Mouse (Mus musculus) forebrain, embryonic 13.5 days (tissue): ENCODE results near the gene Lcp1. TPM values are rescaled to one million over a fixed set of nuclear protein-coding genes. Genes with fewer than 3 reads are reported as not detected.
"Not testable (repeated sequence)": the region's sequence is repeated elsewhere in the genome, so short reads cannot be mapped to it uniquely, and the experiment has no call there.

ENCODE experiments used
- ATAC-seq: fragments of 200-750 bp; cut with Nextera tagmentation; 2 replicates; pipeline ENCODE4 v1.8.0; 2017
- H3K27ac ChIP-seq: fragments of 300-500 bp; sonication (generic); 2 replicates; pipeline ENCODE4 v1.5.1; 2015; ENCODE audit warnings: inconsistent platforms, mild to moderate bottlenecking, moderate library complexity
- H3K27me3 ChIP-seq: fragments of 300-500 bp; sonication (generic); 2 replicates; pipeline ENCODE4 v1.6.1; 2015; ENCODE audit warnings: mild to moderate bottlenecking, inconsistent platforms
- H3K36me3 ChIP-seq: fragments of 300-500 bp; sonication (generic); 2 replicates; pipeline ENCODE4 v1.6.1; 2015; ENCODE audit warnings: mild to moderate bottlenecking, inconsistent platforms; ENCODE audit not compliant: poor library complexity, severe bottlenecking
- H3K4me1 ChIP-seq: fragments of 300-500 bp; sonication (generic); 2 replicates; pipeline ENCODE4 v1.6.1; 2015; ENCODE audit warnings: inconsistent platforms
- H3K4me2 ChIP-seq: fragments of 300-500 bp; sonication (generic); 2 replicates; pipeline ENCODE4 v1.6.1; 2015; ENCODE audit warnings: inconsistent platforms, mild to moderate bottlenecking, moderate library complexity
- H3K4me3 ChIP-seq: fragments of 300-500 bp; sonication (generic); 2 replicates; pipeline ENCODE4 v1.5.1; 2015; ENCODE audit warnings: mild to moderate bottlenecking, inconsistent platforms
- H3K9ac ChIP-seq: fragments of 300-500 bp; sonication (generic); 2 replicates; pipeline ENCODE4 v1.6.1; 2015; ENCODE audit warnings: mild to moderate bottlenecking, inconsistent platforms
- H3K9me3 ChIP-seq: fragments of 300-500 bp; sonication (generic); replicated peaks from 2 replicates; pipeline ENCODE4 v1.6.1; 2016; ENCODE audit warnings: inconsistent platforms
- WGBS: fragments of 180-500 bp; shearing (Covaris S2); methylation state at CpG from one replicate; pipeline ENCODE4 v1.1.7; 2015; 5-methylcytosine and 5-hydroxymethylcytosine counted together
- polyA plus RNA-seq: library from polyadenylated mRNA; unstranded; fragments of >200 nt; fragmentation: Nextera tagmentation; extraction: Ambion mirVana; gene quantifications from 2 replicates; pipeline ENCODE4 v1.2.1, GENCODE M21; 2015

The Lcp1 gene
- 14.8 and 14.9 TPM in 2 replicates for polyA plus RNA-seq

- Histone ChIP-seq H3K27ac (peak within 1 kb of the TSS; percentile 31; the same call in 1 of the 2 replicates), H3K4me3 (peak within 1 kb of the TSS; percentile 66), H3K9me3 (no peaks in the 10 kb centered on the region), H3K4me1 (no peaks in the 10 kb centered on the region), H3K36me3 (no peaks in the 10 kb centered on the region), H3K9ac (peak within 1 kb of the TSS; percentile 67), H3K4me2 (peak within 1 kb of the TSS; percentile 87), H3K27me3 (no peaks in the 10 kb centered on the region; the same call in 1 of the 2 replicates)
- peak; percentile 92 for ATAC-seq
- WGBS, result under 1% methylated on average over 35 of the region's 42 CpGs
These were observed at the start of gene Lcp1, which contains the start of gene Lrrc63 for GRCm38 (mm10) chr14:75130501-75131318. TSS of gene Lcp1 (plus strand) at chr14:75131101. TSS of gene Lrrc63 (minus strand) at chr14:75130881.

DNA sequence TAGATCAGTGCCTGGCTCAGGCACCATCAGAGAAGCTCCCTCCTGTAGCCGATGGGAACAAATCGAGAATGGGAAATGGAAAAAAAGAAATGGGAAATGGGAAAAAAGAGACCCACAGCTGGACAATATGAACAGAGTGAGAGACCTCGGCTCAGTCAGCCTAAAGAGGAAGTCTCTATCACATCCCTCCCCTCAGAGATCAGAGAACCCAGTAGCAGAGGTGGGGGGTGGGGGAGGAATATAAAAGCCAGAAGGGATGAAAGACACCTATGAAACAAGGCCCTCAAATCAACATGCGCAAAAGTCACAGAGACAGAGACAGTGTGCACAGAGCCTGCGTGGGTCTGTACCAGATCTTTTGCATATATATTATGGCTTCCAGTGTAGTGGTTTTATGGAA, 27.9 kb upstream of the Lcp1 start:
- H3K27ac ChIP-seq, result no peak overlapping the region
- no peak overlapping the region for H3K4me2 ChIP-seq
- H3K36me3 ChIP-seq, result no peaks in the 10 kb centered on the region
- H3K4me1 ChIP-seq, result no peaks in the 10 kb centered on the region
- WGBS, result 93% methylated on average over 5 of the region's 5 CpGs
- H3K9me3 ChIP-seq, result no peaks in the 10 kb centered on the region
- ATAC-seq, result no peak
- H3K27me3 ChIP-seq, result no peaks in the 10 kb centered on the region
- no peak overlapping the region for H3K9ac ChIP-seq
- no peak overlapping the region for H3K4me3 ChIP-seq

DNA sequence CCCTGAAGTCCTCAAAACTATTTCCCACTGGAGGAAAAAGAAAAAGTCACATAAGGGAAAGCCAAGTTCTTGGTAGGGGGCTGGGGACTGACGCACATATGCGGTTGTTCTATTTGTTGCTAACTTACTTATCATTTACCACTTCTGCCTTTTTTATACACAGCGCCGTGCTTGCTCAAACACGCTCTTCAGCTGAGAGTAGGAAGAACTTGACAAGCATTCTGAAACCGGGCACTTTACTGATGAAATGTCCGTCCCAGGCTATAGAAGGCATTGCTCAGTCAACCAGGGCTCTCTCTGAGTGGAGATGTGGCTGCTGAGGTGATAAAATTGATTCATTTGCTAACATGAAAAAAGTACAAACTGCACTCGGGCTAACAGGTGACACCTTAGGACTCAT, 9.2 kb upstream of the Lcp1 start:
- no peak overlapping the region for H3K4me2 ChIP-seq
- H3K36me3 ChIP-seq, result no peaks in the 10 kb centered on the region
- 91% methylated on average over 8 of the region's 8 CpGs for WGBS
- ATAC-seq, result no peak
- no peak overlapping the region for H3K4me3 ChIP-seq
- H3K9ac ChIP-seq, result no peak overlapping the region
- no peaks in the 10 kb centered on the region for H3K27me3 ChIP-seq
- no peaks in the 10 kb centered on the region for H3K4me1 ChIP-seq
- no peak overlapping the region for H3K27ac ChIP-seq
- no peaks in the 10 kb centered on the region for H3K9me3 ChIP-seq

DNA sequence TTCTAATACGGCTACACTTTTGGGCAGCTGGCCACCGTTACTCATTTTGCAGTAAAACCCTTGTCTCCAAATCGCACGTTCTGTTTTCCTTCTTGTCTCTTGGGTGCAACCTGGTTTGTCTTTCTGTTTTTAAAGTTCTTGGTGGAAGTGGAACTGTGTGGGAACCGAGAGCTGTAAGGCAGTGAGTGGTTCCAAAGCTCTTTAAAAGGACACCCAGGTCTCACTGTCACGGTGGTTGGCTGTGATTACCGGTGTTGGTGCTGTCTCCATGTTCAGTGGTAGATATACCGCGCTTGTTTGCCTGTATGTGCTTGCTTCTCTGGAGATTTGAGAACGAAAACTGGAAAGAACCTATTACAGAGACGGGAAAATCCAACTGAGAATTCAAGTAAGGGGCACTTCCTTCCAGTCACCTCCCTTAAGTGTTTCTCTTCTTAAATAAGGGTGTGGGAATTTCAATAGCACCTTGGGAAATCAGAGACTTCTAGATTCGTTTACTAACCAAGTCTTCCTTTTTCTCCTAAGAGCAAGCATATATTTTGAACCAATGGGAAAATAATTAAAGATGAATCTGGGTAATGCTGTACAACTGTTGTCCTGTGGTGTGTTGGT, 529 bp downstream of the Lcp1 start:
- no peak overlapping the region for H3K9ac ChIP-seq
- H3K4me1 ChIP-seq, result no peaks in the 10 kb centered on the region
- no peak for ATAC-seq
- H3K4me2 ChIP-seq, result peak overlapping the region; percentile 87
- H3K27me3 ChIP-seq, result no peaks in the 10 kb centered on the region; the same call in 1 of the 2 replicates
- no peaks in the 10 kb centered on the region for H3K9me3 ChIP-seq
- no peaks in the 10 kb centered on the region for H3K36me3 ChIP-seq
- no peak overlapping the region for H3K27ac ChIP-seq
- 3% methylated on average over 12 of the region's 12 CpGs for WGBS
- peak overlapping the region; percentile 66 for H3K4me3 ChIP-seq

GRCm38 (mm10) chr14:75136119-75136966, 5.4 kb downstream of the Lcp1 start:
- no peak overlapping the region for H3K4me3 ChIP-seq
- no peaks in the 10 kb centered on the region for H3K9me3 ChIP-seq
- no peak overlapping the region for H3K9ac ChIP-seq
- no peak for ATAC-seq
- WGBS, result 85% methylated on average over 25 of the region's 25 CpGs
- no peaks in the 10 kb centered on the region; the same call in 1 of the 2 replicates for H3K27me3 ChIP-seq
- no peak overlapping the region for H3K4me2 ChIP-seq
- no peaks in the 10 kb centered on the region for H3K36me3 ChIP-seq
- H3K4me1 ChIP-seq, result no peaks in the 10 kb centered on the region
- H3K27ac ChIP-seq, result no peak overlapping the region

DNA sequence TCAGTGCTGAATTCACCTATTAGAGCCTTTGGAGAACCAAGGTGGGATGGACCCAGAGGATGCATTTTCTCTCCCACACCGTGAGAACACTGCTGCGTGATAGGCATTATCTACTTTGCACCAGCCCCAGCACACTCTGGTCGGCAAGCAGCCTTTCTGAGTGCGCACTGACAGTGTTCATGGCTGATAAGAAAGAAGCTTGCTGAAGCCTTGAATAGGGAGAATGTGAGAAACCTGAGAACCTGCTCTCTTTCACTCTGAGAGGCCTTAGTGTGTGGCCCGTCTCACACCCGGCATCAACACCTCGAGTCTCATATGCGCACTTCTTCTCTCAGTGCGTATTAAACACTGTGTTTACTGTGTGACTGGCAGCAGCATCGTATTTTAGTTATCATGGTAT, 7.6 kb downstream of the Lcp1 start:
- Histone ChIP-seq H3K4me1 (no peaks in the 10 kb centered on the region), H3K9me3 (no peaks in the 10 kb centered on the region), H3K4me3 (no peak overlapping the region), H3K27ac (no peak overlapping the region), H3K4me2 (no peak overlapping the region), H3K9ac (no peak overlapping the region), H3K27me3 (no peaks in the 10 kb centered on the region; the same call in 1 of the 2 replicates), H3K36me3 (no peaks in the 10 kb centered on the region)
- ATAC-seq, result no peak
- WGBS, result 77% methylated on average over 10 of the region's 10 CpGs

GRCm38 (mm10) chr14:75139225-75139624, 8.3 kb downstream of the Lcp1 start:
- 96% methylated on average over 2 of the region's 2 CpGs for WGBS
- Histone ChIP-seq H3K9ac (no peak overlapping the region), H3K4me1 (no peaks in the 10 kb centered on the region), H3K36me3 (no peaks in the 10 kb centered on the region), H3K4me2 (no peak overlapping the region), H3K9me3 (no peaks in the 10 kb centered on the region), H3K27ac (no peak overlapping the region), H3K4me3 (no peak overlapping the region), H3K27me3 (no peaks in the 10 kb centered on the region)
- ATAC-seq, result no peak

DNA sequence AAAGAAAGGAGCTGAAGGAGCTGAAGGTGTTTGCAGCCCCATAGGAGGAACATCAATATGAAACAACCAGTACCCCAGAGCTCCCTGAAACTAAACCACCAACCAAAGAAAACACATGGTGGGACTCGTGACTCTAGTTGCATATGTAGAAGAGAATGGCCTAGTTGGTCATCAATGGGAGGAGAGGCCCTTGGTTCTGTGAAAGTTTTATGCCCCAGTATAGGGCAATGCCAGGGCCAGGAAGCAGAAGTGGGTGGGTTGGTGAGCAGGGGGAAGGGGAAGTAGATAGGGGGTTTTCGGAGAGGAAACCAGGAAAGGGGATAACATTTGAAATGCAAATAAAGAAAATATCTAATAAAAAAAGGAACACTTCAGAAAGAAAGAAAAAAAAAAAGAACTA, 16.8 kb downstream of the Lcp1 start:
- WGBS, result 86% methylated on average over 2 of the region's 2 CpGs
- not testable (repeated sequence) for H3K27ac ChIP-seq, H3K27me3 ChIP-seq, H3K36me3 ChIP-seq, H3K4me2 ChIP-seq, ATAC-seq, H3K9ac ChIP-seq, H3K4me1 ChIP-seq, H3K4me3 ChIP-seq, H3K9me3 ChIP-seq

DNA sequence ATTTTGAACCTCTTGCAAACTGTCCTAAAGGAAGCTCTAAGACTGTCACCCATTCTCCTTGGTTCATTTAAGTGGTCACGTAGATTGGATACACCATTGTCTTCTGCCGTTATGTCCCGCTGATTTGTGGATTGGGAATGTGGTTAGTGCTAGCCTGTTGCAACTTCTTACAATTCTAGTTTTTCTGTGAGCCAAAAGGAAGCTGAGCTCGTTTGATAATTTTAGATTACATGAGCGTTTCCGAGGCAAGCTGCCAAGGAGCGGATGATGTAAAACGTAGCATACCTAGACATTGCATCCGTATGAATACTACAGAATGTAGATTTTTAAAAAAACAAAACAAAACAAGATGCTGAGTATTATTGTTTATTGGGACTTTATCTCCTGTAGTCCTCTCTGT, 17.3 kb downstream of the Lcp1 start:
- no peaks in the 10 kb centered on the region for H3K4me1 ChIP-seq
- no peaks in the 10 kb centered on the region for H3K9me3 ChIP-seq
- H3K9ac ChIP-seq, result no peak overlapping the region
- H3K4me3 ChIP-seq, result no peak overlapping the region
- WGBS, result 84% methylated on average over 9 of the region's 9 CpGs
- H3K27ac ChIP-seq, result no peak overlapping the region
- H3K36me3 ChIP-seq, result no peaks in the 10 kb centered on the region
- no peak overlapping the region for H3K4me2 ChIP-seq
- H3K27me3 ChIP-seq, result no peaks in the 10 kb centered on the region
- no peak for ATAC-seq

DNA sequence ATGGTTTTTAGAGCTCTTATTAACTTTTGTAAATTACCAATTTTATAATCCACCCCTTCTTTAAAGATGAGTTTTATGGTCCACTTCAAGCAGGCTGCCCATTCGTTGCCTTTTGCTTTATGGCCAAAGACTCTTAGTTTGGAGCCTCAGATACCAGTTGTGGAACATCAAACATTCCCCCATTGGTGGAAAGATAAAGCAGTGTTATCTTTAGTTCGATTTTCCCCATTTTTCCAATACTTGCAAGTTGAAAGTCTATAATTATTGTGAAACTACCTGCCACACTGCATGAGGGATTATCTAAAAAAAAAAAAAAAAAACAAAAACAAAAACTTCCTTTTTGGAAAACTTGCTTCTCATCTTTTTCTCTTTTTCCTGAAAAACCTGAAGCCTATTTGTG, 19.8 kb downstream of the Lcp1 start:
- H3K27ac ChIP-seq, result no peak overlapping the region
- no peak overlapping the region for H3K9ac ChIP-seq
- no peak overlapping the region for H3K4me3 ChIP-seq
- no peak overlapping the region for H3K4me2 ChIP-seq
- no peak for ATAC-seq
- no peaks in the 10 kb centered on the region for H3K36me3 ChIP-seq
- H3K9me3 ChIP-seq, result no peaks in the 10 kb centered on the region
- no peaks in the 10 kb centered on the region for H3K27me3 ChIP-seq
- H3K4me1 ChIP-seq, result no peaks in the 10 kb centered on the region
- 81% methylated on average over 2 of the region's 2 CpGs for WGBS

DNA sequence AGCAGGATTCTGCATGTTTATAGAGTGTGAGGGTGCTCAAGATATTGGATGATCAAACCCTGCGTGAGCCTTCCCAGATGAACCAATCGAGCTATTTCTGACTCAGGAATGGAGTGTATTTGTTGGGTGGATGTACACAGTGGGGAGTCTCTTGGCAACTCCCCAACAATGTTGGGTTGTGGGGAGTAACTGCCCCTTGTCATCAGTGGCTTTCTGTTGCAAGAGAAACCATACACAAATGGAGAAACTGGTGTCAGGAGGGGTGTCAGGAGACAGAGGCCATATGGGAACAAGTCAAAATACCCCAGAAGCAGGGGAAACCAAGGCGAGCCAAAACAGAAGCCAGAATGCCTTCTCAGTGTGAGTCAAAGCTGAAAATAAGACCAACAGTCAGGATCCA, 20.2 kb downstream of the Lcp1 start:
- no peak for ATAC-seq
- Histone ChIP-seq H3K4me2 (no peak overlapping the region), H3K27me3 (no peaks in the 10 kb centered on the region), H3K9me3 (no peaks in the 10 kb centered on the region), H3K36me3 (no peaks in the 10 kb centered on the region), H3K4me1 (no peaks in the 10 kb centered on the region), H3K4me3 (no peak overlapping the region), H3K27ac (no peak overlapping the region), H3K9ac (no peak overlapping the region)
- 78% methylated on average over 3 of the region's 3 CpGs for WGBS

- Histone ChIP-seq H3K9me3 (no peaks in the 10 kb centered on the region), H3K4me1 (no peaks in the 10 kb centered on the region), H3K4me2 (no peak overlapping the region), H3K27ac (no peak overlapping the region), H3K36me3 (no peaks in the 10 kb centered on the region), H3K9ac (no peak overlapping the region), H3K4me3 (no peak overlapping the region), H3K27me3 (no peaks in the 10 kb centered on the region)
- no peak for ATAC-seq
- WGBS, result 85% methylated on average over 8 of the region's 8 CpGs
These were observed 23.6 kb downstream of the Lcp1 start for GRCm38 (mm10) chr14:75154481-75154880.
